Mouse (Mus musculus): ENCODE data around the gene Csad.
A peak's percentile ranks its signal among the peaks of the same experiment; 100 is the strongest.

DNA sequence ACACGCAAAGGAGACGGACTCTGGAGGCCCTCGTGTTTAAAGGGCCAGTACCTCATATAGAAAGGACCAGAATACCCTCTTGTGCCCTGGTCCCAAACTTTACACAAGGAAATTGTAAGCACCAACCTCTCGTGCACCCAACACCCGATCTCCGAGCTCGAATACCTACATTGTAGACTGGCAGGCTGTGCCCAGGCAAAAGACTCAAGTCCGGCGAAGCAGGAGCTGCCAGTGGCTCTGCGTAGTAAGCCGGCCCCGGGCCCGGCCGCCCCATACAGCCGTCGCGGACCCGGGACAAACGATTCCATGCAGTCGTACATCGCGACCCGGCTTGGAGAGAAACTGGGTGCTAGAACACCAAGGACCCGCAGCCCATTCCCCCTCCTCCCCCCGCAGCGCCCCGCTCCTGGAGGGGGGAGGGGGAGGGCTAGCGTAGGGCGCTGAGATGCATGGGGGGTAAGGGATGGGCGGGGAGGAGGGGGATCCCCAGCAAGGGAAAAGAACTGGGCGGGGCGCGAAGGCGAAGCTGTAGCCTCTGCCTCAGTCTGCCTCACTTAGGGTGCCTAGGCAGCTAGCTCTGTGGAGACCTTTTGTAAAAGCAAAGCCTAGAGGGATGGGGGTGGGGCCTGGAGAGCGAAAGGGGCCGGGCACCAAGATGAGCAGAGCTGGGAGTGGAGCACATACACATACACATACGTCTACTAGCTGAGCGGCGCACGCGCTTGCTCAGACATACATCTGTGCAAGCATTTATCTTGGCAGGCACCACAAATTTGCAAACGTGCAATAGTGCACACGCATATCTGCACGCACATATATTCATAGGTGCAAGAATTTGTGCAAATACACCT, 41.6 kb upstream of the Csad start:
- TF ChIP-seq CTCF (IDR thresholded peaks at IDR 0.05; ENCODE audit: extremely low read depth, insufficient read depth, low read length) (no peak), POLR2A (IDR thresholded peaks at IDR 0.05; ENCODE audit: extremely low read depth, insufficient read depth, low read length) (peak; percentile 66; the same call in 1 of the 2 replicates)

All from cortical plate, adult 2 months (tissue).